36 mouse cellular contexts compared by ENCODE assay signal in genomic region chr4:12376797-12377570, GRCm38 (mm10).
A peak's percentile ranks its signal among the peaks of the same experiment; 100 is the strongest.
DNase-seq lines count a peak whose midpoint lies in the region; ATAC-seq and TF ChIP-seq lines count a peak whose summit lies in the region.
"Had no signal": no experiment of that assay in that cellular context is flagged by ENCODE, and none has a peak within 500 bp of the region (broad histone marks: within the 10 kb centered on the region; RNA-seq: fewer than 3 reads in every experiment).

No protein-coding gene starts in this region.

- H3K9me3 ChIP-seq in hindbrain, embryonic 14.5 days (ENCODE audit: control insufficient read depth, low read length), result no peaks in the 10 kb centered on the region
- H3K9me3 ChIP-seq: embryonic facial prominence, embryonic 12.5 days; forebrain, embryonic 15.5 days; G1E; hindbrain, embryonic 15.5 days; limb, embryonic 10.5 days; limb, embryonic 15.5 days; liver, embryonic 13.5 days; neural tube, embryonic 15.5 days; stomach, embryonic 15.5 days had no signal

- intact Hi-C loops in left cerebral cortex, postnatal 10 days (cut with DNase I), result no loop called here
- intact Hi-C loops in left cerebral cortex, postnatal 36 days (cut with DNase I), result no loop called here

- 80% methylated on average over 5 of the region's 5 CpGs for WGBS in hindbrain, embryonic 14.5 days

- H3K4me2 ChIP-seq in hindbrain, embryonic 14.5 days (replicated peaks), result no peak overlapping the region
- H3K4me2 ChIP-seq: embryonic facial prominence, embryonic 12.5 days; forebrain, embryonic 15.5 days; heart, embryonic 11.5 days; hindbrain, embryonic 15.5 days; limb, embryonic 15.5 days; liver, embryonic 13.5 days; neural tube, embryonic 15.5 days; stomach, embryonic 15.5 days had no signal

- H3K4me3 ChIP-seq in hindbrain, embryonic 14.5 days (replicated peaks; ENCODE audit: low read length), result no peak overlapping the region
- H3K4me3 ChIP-seq: embryonic facial prominence, embryonic 12.5 days; forebrain, embryonic 15.5 days; gastrocnemius, adult 2 months; hindbrain, embryonic 15.5 days; limb, embryonic 10.5 days; limb, embryonic 15.5 days; liver, embryonic 13.5 days; neural tube, embryonic 15.5 days; stomach, embryonic 15.5 days had no signal

- peak; percentile 64 to 69 for DNase-seq in frontal cortex, adult 2 months (ENCODE audit: extremely low spot score in 1 of 2, low spot score in 1 of 2)
- DNase-seq in frontal cortex, postnatal 25 days (ENCODE audit: low spot score in 2 of 2), result no peak
- DNase-seq in left cerebral cortex, adult 18-20 months (ENCODE audit: low spot score in 2 of 2), result peak; percentile 20 to 24
- DNase-seq in left cerebral cortex, postnatal 10 days (ENCODE audit: extremely low spot score in 1 of 2, low spot score in 2 of 2), result no peak
- DNase-seq in brain, embryonic 14.5 days (ENCODE audit: low read depth), result peak; percentile 24
- DNase-seq in left cerebral cortex, postnatal 36 days (ENCODE audit: low spot score in 2 of 2), result peak; percentile 10 to 34
- no peak for DNase-seq in thymus, postnatal 0 days (ENCODE audit: low spot score)
- DNase-seq in hindbrain, embryonic 14.5 days (ENCODE audit: low spot score), result no peak
- DNase-seq: adrenal gland, adult 8-10 months; cerebellum, adult 11 months; cerebellum, adult 9-10 months; cerebellum, postnatal 36 days; embryo, embryonic 11 days; gastrocnemius, adult 2 months; gastrocnemius, postnatal 36 days; heart, adult 18-20 months; heart, postnatal 4 days; kidney, adult 18-20 months; kidney, postnatal 4 days; liver, embryonic 13.5 days; lung, adult 18-20 months; lung, postnatal 4 days; midbrain, embryonic 14.5 days; retina, postnatal 1 day; thymus, postnatal 36 days had no signal

- H3K27ac ChIP-seq in hindbrain, embryonic 14.5 days, result no peak overlapping the region
- H3K27ac ChIP-seq: embryonic facial prominence, embryonic 12.5 days; forebrain, embryonic 15.5 days; gastrocnemius, adult 2 months; hindbrain, embryonic 15.5 days; kidney, postnatal 0 days; limb, embryonic 10.5 days; limb, embryonic 15.5 days; liver, embryonic 13.5 days; neural tube, embryonic 15.5 days; stomach, embryonic 15.5 days had no signal

- no peaks in the 10 kb centered on the region for H3K27me3 ChIP-seq in hindbrain, embryonic 14.5 days (ENCODE audit: control insufficient read depth, insufficient read depth, low read length)
- H3K27me3 ChIP-seq: embryonic facial prominence, embryonic 12.5 days; forebrain, embryonic 15.5 days; hindbrain, embryonic 15.5 days; limb, embryonic 15.5 days; liver, embryonic 13.5 days; neural tube, embryonic 15.5 days; stomach, embryonic 15.5 days had no signal

- ATAC-seq in hindbrain, embryonic 14.5 days (ENCODE audit: low FRiP score), result no peak
- ATAC-seq: forebrain, embryonic 15.5 days; lung, postnatal 0 days had no signal

- no peak overlapping the region for H3K9ac ChIP-seq in hindbrain, embryonic 14.5 days
- H3K9ac ChIP-seq: embryonic facial prominence, embryonic 12.5 days; forebrain, embryonic 15.5 days; hindbrain, embryonic 15.5 days; limb, embryonic 15.5 days; liver, embryonic 13.5 days; neural tube, embryonic 15.5 days; stomach, embryonic 15.5 days had no signal

- TF ChIP-seq CTCF in brain, embryonic 14.5 days (IDR thresholded peaks at IDR 0.05; ENCODE audit: borderline replicate concordance, extremely low read depth, insufficient read depth, insufficient read length), result no peak

- no peaks in the 10 kb centered on the region for H3K4me1 ChIP-seq in hindbrain, embryonic 14.5 days (replicated peaks; ENCODE audit: control insufficient read depth, insufficient read depth, low read length)
- H3K4me1 ChIP-seq: embryonic facial prominence, embryonic 12.5 days; forebrain, embryonic 15.5 days; hindbrain, embryonic 15.5 days; limb, embryonic 10.5 days; limb, embryonic 15.5 days; liver, embryonic 13.5 days; neural tube, embryonic 15.5 days; stomach, embryonic 15.5 days had no signal

- TF ChIP-seq POLR2A in brain, embryonic 14.5 days (IDR thresholded peaks at IDR 0.05; ENCODE audit: borderline replicate concordance, extremely low read depth, insufficient read depth, insufficient read length, poor library complexity, severe bottlenecking), result no peak

- no peaks in the 10 kb centered on the region for H3K36me3 ChIP-seq in hindbrain, embryonic 14.5 days (replicated peaks; ENCODE audit: control insufficient read depth, insufficient read depth)
- H3K36me3 ChIP-seq: embryonic facial prominence, embryonic 12.5 days; forebrain, embryonic 15.5 days; G1E; hindbrain, embryonic 15.5 days; limb, embryonic 10.5 days; limb, embryonic 15.5 days; liver, embryonic 13.5 days; neural tube, embryonic 15.5 days; stomach, embryonic 15.5 days had no signal

Comparison
In these comparisons a context has a peak if more than half of its experiments do, and no peak if none do; other contexts are left out.
1. DNase-seq: peak in frontal cortex, adult 2 months (2 of 2), left cerebral cortex, adult 18-20 months (2 of 2), brain, embryonic 14.5 days (single experiment) and left cerebral cortex, postnatal 36 days (2 of 2); none in frontal cortex, postnatal 25 days (0 of 2), left cerebral cortex, postnatal 10 days (0 of 2), thymus, postnatal 0 days (single experiment) and hindbrain, embryonic 14.5 days (single experiment).